Mouse (Mus musculus): ENCODE data around the gene Trpm2. TPM values are rescaled to one million over a fixed set of nuclear protein-coding genes. Genes with fewer than 3 reads are reported as not detected.

Trpm2 gene
- total RNA-seq, 2 experiments from 2014 or later = 0.10 to 0.89 TPM

- no peak for DNase-seq
- intact Hi-C loops (cut with DNase I) = no loop called here
Observed at GRCm38 (mm10) chr10:77913292-77913691, 57.1 kb downstream of the Trpm2 start.

- intact Hi-C loops (cut with DNase I) = no loop called here
- peak; percentile 22 to 31 for DNase-seq
Observed at GRCm38 (mm10) chr10:77912605-77913004, 57.8 kb downstream of the Trpm2 start.

- intact Hi-C loops (cut with DNase I) = no loop called here
- DNase-seq = no peak
Observed at GRCm38 (mm10) chr10:77902894-77903715, 67.3 kb downstream of the Trpm2 start.

DNA sequence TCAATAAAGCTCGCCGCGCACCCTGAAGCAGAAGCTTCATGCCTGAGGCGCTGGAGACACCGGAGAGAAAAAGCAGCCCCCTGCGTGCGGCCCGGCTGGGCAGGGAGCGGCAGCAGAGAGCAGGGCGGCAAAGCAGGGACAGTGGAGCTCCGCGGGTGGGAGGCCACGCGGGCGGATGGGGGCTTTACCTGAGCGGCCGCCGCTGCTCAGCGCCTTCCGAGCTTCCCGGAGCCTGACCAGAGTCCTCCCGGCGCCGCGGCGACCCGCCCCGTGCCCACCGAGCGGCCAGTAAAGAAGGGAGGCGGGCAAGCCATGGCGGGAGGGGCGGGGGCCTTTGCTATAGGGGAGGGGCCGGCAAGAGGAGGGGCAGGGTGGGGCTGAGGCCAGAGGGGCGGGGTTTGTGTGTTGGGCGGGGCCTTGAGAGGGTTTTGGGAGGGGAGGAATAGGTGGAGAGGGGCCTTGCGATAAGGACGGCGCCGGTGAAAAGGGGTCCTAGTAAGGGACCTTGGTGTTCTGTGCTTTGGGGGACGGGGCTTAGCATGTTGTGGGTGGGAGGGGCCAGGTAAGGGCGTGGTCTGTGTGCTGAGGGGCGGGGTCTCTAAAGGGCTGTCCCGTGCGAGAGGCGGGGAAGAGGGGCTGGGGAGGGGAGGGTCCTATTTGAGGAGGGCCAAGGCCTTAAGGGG, 68.0 kb downstream of the Trpm2 start, which contains the start of gene Lrrc3:
Gene Lrrc3 (minus strand): TSS at position 326 of the 683 bp plus-strand sequence.
- intact Hi-C loops (cut with DNase I) = no loop called here
- DNase-seq = peak in 1 of 2 experiments; percentile 27

DNA sequence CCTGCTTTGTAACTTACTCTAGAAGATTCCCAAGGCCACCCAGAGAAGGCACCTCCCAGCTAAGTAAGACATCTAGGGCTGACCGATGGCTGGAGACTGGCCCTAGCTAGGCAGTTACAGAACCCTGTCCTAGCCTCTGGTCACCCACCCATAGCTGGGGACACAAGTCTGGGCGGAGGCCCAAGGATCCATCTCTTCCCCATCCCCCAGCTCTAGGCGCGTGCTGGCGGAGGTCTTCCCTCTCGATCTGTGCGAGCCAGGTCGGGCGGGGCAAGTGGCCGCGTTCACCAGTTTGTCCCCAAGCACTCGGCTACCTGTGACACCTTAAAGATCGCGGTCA, 68.5 kb downstream of the Trpm2 start:
- intact Hi-C loops (cut with DNase I) = no loop called here

GRCm38 (mm10) chr10:77900903-77901818, 69.2 kb downstream of the Trpm2 start:
- no peak for DNase-seq
- intact Hi-C loops (cut with DNase I) = no loop called here

More for the DNA sequence above, 68.5 kb downstream of the Trpm2 start:
- DNase-seq = no peak

DNA sequence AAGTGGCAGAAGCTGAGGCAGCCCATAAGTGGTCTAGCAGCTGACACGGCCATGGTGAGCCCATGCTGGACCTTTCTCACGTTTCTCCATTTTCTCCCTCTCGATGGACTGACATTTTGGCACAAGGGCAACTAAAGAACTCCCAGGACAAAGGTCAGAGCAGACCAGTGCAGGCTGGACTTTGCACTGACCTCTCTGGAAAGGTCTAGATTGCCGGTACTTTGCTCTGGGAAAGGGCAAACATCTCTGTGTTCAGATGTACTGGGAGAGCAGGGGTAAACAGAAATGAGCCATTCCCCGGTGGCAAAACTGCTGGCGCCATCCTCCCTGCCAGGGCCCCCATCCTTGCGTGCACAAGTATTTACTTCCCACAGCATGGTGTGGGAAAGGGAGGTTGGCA, 70.2 kb downstream of the Trpm2 start:
- no peak for DNase-seq
- intact Hi-C loops (cut with DNase I) = no loop called here

DNA sequence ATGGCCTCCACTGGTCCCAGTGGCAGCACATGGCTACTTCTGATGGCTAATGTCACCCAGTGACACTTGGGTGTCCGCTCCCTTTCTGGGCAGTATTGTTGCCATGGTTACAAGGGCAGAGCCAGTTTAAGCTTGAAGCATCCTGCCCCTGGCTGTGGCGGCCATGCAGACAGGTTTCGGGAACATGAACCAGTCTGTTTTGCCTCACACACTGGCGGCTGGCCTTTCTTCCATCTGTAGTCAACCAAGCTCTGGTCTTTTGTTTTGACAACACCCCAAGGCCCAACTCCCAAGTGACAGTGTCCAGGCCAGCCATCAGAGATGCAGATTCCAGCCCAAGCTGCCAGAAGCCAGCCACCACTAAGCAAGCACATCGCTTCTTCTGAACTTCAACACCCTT, 74.8 kb downstream of the Trpm2 start:
- intact Hi-C loops (cut with DNase I) = no loop called here
- DNase-seq = no peak

- DNase-seq = no peak
- intact Hi-C loops (cut with DNase I) = no loop called here
Observed at GRCm38 (mm10) chr10:77890987-77891565, 79.3 kb downstream of the Trpm2 start.

- intact Hi-C loops (cut with DNase I) = loop anchor here (10.0 kb wide), 1 partner anchor 361 kb away; no protein-coding TSS in a partner anchor
- DNase-seq = no peak
Observed at GRCm38 (mm10) chr10:77886007-77886747, 84.2 kb downstream of the Trpm2 start.

DNA sequence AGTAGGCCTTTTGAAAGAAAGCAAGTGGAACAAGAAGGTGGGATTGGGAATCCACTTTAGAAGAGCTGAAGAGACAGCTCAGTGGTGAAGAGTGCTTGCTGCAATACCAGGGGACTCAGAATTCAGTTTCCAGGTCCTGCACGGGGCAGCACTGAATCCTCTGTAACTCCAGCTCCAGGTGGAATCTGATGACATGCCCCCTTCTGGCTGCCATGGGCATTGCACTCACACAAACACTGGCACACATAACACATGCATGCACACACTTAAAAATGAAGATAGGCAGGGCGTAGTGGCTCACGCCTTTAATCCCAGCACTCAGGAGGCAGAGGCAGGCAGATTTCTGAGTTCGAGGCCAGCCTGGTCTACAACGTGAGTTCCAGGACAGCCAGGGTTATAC, 87.8 kb downstream of the Trpm2 start:
- intact Hi-C loops (cut with DNase I) = loop anchor here (10.0 kb wide), 1 partner anchor 358 kb away; no protein-coding TSS in a partner anchor
- no peak for DNase-seq

DNA sequence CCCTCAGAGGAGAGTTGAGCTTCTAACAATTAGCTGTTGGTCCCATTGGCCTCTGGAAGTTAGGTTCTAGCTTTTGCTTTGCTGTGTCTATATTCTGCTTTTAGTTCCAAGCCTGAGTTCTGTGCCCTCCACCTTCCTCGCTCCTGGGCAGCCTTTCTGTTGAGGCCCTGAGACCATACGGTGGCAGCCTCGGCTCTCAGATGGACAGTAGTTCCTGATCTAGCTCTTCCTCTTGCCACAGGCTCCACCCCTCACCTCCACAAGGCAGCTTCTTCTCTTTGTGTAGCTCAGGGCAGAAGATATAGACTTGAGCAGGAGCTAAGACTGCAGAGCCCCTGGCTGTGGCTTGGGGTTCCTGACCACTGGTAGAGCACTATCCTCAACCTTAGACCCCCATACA, 90.1 kb downstream of the Trpm2 start:
- intact Hi-C loops (cut with DNase I) = loop anchor here (10.0 kb wide), 1 partner anchor 356 kb away; no protein-coding TSS in a partner anchor
- DNase-seq = no peak

DNA sequence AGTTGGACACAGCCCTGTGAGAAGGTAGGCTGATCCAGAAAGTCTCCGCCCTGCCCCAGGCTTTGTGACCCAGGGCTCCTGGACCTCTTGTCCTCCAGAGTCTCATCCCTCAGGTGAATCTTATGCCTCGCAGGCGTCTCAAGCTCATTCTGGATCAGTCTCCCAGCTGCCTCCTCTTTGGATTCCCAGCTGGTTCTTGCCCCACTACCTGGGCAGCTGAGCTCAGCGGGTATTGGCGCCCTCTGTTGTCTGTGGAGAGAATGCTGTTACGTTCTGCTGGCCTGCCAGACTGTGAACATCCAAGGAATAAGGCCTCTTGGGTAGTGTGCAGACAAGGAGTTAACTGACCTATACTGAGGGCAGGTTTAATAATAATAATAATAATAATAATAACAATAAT, 91.4 kb downstream of the Trpm2 start:
- intact Hi-C loops (cut with DNase I) = loop anchor here (5.0 kb wide), 1 partner anchor 252 kb away; no protein-coding TSS in a partner anchor
- peak in 1 of 2 experiments; percentile 14 for DNase-seq

- intact Hi-C loops (cut with DNase I) = no loop called here
- no peak for DNase-seq
Observed at GRCm38 (mm10) chr10:77869651-77870050, 100.7 kb downstream of the Trpm2 start.

GRCm38 (mm10) chr10:77867546-77867945, 102.8 kb downstream of the Trpm2 start:
- no peak for DNase-seq

GRCm38 (mm10) chr10:77864762-77865143, 105.6 kb downstream of the Trpm2 start:
- no peak for DNase-seq
- intact Hi-C loops (cut with DNase I) = no loop called here

More at GRCm38 (mm10) chr10:77867546-77867945, 102.8 kb downstream of the Trpm2 start:
- intact Hi-C loops (cut with DNase I) = no loop called here

DNA sequence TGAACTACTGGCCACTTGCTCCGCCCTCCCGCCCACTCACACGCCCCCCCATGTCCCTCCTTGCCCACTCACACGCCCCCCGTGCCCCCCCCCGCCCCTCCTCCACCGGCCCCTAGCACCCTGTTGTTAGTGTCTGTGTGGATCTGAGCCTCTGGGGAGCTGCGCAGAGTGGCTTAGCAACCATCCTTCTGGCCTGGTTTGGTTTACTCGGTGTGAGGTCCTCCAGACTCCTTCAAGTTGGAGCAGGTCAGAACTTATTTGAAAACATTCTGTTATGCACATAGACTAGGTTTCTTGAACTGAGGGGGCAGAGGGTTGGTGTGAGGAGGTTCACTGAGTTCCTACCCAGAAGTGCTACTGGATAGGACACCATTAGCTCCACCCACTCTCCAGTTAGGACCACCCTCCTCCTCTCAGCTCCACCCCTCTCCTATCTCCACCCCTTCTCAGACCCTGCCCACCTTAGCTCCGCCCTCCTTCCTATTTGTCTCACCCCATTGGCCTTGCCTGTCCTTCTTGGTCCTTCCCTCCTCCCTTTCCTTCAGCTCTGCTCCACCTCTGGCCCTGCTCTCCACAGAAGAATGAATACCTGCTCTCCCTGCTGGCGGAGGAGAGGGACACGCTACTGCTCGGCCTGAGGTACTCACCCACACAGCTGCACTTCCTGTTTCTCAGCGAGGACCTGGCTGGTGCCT, 106.1 kb downstream of the Trpm2 start:
- DNase-seq = no peak
- intact Hi-C loops (cut with DNase I) = no loop called here

- DNase-seq = no peak
- intact Hi-C loops (cut with DNase I) = no loop called here
Observed at GRCm38 (mm10) chr10:77861675-77862074, 108.7 kb downstream of the Trpm2 start, which contains the start of gene Gm3285. Gm3285 (plus strand) TSS chr10:77861975.
